Mouse (Mus musculus) thymus, postnatal 0 days (tissue): ENCODE measurements around the gene Colq. TPM values are rescaled to one million over a fixed set of nuclear protein-coding genes. Genes with fewer than 3 reads are reported as not detected.

ENCODE experiments used
- DNase-seq: peaks from one replicate; pipeline ENCODE4 v3.0.0-alpha.2; 2015; ENCODE audit warnings: low spot score
- polyA plus RNA-seq: library from polyadenylated mRNA; unstranded; fragments of >200 nt; fragmentation: Nextera tagmentation; extraction: Ambion mirVana; gene quantifications from 2 replicates; pipeline ENCODE4 v1.2.1, GENCODE M21; 2015

Colq gene
- polyA plus RNA-seq, 1 experiment from 2014 or later: 93.9 TPM

GRCm38 (mm10) chr14:31575866-31576265, 15.3 kb downstream of the Colq start:
- DNase-seq: peak; percentile 16

GRCm38 (mm10) chr14:31574903-31575665, 16.1 kb downstream of the Colq start:
- DNase-seq: peak; percentile 67

GRCm38 (mm10) chr14:31572561-31573175, 18.5 kb downstream of the Colq start:
- no peak for DNase-seq

GRCm38 (mm10) chr14:31571419-31571818, 19.7 kb downstream of the Colq start:
- peak; percentile 21 for DNase-seq

GRCm38 (mm10) chr14:31570131-31570951, 20.8 kb downstream of the Colq start:
- peak; percentile 85 for DNase-seq

GRCm38 (mm10) chr14:31569151-31569631, 22.0 kb downstream of the Colq start:
- peak; percentile 65 for DNase-seq

- no peak for DNase-seq
Measured at GRCm38 (mm10) chr14:31565478-31566212, 25.5 kb downstream of the Colq start.

GRCm38 (mm10) chr14:31564452-31565179, 26.5 kb downstream of the Colq start:
- peak; percentile 42 for DNase-seq

- DNase-seq: no peak
Measured at GRCm38 (mm10) chr14:31560886-31561285, 30.3 kb downstream of the Colq start.

DNA sequence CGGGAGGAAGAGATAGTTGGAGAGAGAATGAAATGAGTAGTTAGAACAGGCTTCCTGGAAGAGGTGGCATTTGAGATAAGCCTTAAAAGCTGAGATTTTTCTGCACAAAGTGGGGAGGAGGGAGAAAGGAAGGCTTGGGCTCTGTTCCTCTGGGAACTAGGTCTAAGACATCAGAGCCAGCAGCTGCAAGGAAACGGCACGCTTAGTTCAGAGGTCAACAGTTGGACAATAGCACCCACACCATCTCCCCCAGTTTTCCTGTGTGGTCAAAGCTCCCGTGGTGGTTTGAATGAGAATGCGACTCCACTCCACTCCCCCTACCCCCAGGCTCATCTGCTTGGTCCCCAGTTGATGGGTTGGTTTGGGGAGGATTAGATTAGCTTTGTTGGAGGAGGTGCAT, 31.9 kb downstream of the Colq start:
- DNase-seq: no peak

DNA sequence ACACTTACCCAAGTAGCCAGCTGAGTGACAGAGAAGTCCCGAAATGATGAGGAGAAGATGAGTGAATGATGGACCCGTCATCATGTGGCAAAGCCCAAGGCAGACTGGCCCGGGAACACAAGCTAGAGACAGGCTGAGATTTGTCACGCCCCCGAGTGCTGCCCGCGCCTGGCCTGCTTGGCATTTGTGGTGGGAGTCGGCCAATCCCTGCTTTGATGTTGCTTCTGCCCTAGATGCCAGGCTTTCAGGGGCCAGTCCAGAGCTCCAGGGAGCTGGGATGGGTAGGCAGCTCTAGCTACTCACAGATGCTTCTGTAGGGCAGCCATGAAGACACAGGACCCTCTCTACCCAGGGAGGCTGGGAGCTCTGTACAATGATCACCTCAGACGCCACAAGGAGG, 33.4 kb downstream of the Colq start:
- DNase-seq: no peak

- DNase-seq: peak; percentile 57
Measured at GRCm38 (mm10) chr14:31557273-31557672, 33.9 kb downstream of the Colq start.

GRCm38 (mm10) chr14:31556526-31557260, 34.5 kb downstream of the Colq start:
- peak; percentile 58 for DNase-seq

DNA sequence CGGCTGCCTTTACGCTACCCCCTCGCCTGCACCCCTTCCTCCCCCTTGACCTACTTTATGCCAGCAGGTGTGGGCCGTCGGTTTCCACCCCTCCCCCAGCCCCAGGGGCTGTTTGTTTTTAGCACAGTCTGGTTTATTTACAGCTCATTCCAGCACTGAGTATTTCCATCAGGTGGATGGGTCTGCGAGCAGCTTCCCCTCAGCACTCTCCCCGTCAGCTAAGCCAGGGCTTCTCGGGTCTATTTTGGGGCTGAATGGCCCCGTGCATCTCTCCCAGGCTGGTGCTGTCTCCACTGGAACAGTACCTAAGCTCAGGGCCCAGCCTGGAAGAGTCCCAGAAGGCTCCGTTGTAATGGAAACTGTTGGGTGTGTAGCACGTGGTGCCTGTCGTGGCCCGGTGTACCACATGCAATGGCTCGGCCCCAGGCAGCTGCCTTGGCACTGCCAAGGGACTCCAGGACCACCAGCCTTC, 35.1 kb downstream of the Colq start:
- DNase-seq: peak; percentile 95

DNA sequence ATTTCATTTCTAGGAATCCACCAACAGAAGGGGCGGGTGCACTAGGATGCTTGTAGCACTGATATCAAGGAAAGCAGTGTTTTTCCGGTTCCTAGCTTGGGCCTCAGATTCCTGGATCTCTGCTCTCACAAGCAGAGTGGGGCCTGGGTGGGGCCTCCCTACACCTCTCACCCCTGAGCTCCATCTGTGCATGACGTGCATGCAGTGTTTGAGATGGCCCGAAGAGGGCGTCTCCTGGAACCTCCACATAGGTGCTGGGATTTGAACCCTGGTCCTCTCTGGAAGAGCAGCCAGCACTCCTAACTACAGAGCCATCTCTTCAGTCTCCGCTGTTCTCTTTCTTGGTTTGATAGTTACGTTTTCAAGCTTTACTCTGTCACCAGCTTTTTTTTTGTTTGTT, 36.1 kb downstream of the Colq start:
- peak; percentile 64 for DNase-seq

DNA sequence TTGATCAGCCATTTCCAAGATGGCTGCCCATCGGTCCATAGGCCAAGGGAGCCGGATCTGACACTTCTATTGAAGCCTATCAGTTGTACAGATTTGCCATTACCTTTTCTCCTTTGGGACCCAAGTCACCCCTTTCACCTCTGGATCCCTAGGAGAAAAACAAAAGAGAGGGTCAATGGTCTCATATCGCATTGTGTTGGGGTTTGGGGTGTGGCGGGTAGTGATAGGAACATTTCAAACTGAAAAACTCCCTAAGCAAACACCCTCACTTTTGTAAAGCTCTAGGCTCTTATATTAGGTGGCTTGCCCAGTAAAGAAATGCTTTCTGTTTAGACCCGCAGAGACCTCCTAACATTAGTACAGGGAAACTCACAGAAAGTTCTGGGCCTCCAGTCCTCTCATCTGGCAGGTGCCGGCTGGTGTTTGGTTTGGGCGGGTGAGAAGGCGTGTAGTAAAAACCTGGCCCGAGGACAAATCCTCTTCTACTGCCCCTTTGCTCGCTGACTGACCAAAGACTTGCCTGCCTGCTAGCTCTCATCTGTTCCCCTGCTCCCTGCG, 47.2 kb downstream of the Colq start:
- DNase-seq: no peak

- DNase-seq: no peak
Measured at GRCm38 (mm10) chr14:31537298-31537697, 53.8 kb downstream of the Colq start.

GRCm38 (mm10) chr14:31532656-31533055, 58.5 kb downstream of the Colq start:
- DNase-seq: no peak

DNA sequence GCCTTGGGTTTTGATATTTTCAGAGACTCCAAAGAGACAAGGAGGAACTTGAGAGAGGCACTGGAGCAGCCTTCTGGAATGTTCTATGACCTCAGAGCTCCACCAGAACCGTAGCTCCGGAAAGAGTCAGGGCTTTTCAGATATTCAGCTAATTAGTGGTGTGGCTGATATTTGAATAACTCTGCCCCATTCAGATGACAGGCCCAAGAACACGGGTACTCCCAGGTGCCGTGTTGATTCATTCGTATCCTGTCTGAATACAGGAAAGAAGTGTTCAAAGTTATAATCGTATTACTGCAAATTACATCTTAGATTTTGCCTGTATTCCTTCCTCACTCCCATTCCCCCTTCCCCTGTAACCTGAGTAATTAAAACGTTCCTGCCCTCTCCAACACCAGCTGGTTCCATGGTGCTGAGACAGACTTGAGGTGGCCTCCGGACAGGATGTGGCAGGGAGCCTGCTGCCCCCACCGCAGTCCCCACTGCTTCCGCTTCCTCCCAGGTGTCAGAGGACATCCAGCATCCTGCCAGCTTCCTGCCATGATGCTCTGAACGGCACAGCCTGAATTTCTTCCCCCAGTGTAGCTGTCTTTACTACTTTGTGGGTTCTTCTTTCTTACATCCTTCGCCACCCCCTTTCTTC, 59.5 kb downstream of the Colq start:
- DNase-seq: peak; percentile 93
